Mouse (Mus musculus): ENCODE data around the gene Zfp239. TPM values are rescaled to one million over a fixed set of nuclear protein-coding genes. Genes with fewer than 3 reads are reported as not detected.

Gene Zfp239
- polyA plus RNA-seq, 1 experiment from 2014 or later, result 12.4 TPM

DNA sequence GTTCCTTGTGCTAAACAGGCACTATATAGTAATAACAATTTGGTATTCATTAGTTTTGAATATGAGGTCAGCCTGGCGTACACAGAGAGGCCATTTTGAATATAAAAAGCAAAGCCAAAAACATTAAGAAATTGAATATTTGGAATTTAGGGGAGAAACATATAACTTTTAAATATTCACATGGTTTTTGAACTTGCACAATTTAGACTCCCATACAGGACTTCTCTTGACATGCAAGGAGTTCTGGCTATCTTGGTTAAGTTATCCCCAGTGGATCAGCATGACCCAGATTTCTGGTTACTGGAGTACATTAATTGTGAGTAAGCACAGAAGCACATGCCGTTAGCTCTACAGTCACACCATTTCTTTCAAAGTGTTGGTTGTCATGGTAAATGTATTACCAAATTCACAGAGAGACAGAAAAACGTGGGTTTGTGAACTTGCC lies 18.5 kb downstream of the Zfp239 start:
- peaks cover 12% of the 10 kb centered on the region for H3K4me1 ChIP-seq (replicated peaks)
- ATAC-seq (ENCODE audit: low read depth), result no peak
- H3K36me3 ChIP-seq, result no peaks in the 10 kb centered on the region
- WGBS, result 20% methylated on average over 3 of the region's 3 CpGs
- H3K4me3 ChIP-seq, result peak overlapping the region; percentile 52
- peak overlapping the region; percentile 98 for H3K27ac ChIP-seq (replicated peaks)
- H3K9ac ChIP-seq, result peak overlapping the region; percentile 68
- H3K4me2 ChIP-seq, result peak overlapping the region; percentile 61
- no peaks in the 10 kb centered on the region for H3K27me3 ChIP-seq
- no peaks in the 10 kb centered on the region for H3K9me3 ChIP-seq

- Histone ChIP-seq H3K27me3 (no peaks in the 10 kb centered on the region), H3K36me3 (no peaks in the 10 kb centered on the region), H3K4me3 (no peak overlapping the region), H3K4me2 (peak overlapping the region; percentile 61), H3K4me1 (replicated peaks) (peaks cover 12% of the 10 kb centered on the region), H3K9me3 (no peaks in the 10 kb centered on the region), H3K27ac (replicated peaks) (no peak overlapping the region), H3K9ac (no peak overlapping the region)
- ATAC-seq (ENCODE audit: low read depth), result no peak
- 38% methylated on average over 7 of the region's 7 CpGs for WGBS
These were observed 19.3 kb downstream of the Zfp239 start for GRCm38 (mm10) chr6:117881229-117881628.

- no peak overlapping the region for H3K4me3 ChIP-seq
- H3K9ac ChIP-seq, result no peak overlapping the region
- WGBS, result 77% methylated on average over 7 of the region's 7 CpGs
- no peaks in the 10 kb centered on the region for H3K9me3 ChIP-seq
- H3K36me3 ChIP-seq, result no peaks in the 10 kb centered on the region
- H3K27ac ChIP-seq (replicated peaks), result no peak overlapping the region
- H3K4me2 ChIP-seq, result no peak overlapping the region
- peaks cover 12% of the 10 kb centered on the region for H3K4me1 ChIP-seq (replicated peaks)
- ATAC-seq (ENCODE audit: low read depth), result no peak
- no peaks in the 10 kb centered on the region for H3K27me3 ChIP-seq
These were observed 20.1 kb downstream of the Zfp239 start for GRCm38 (mm10) chr6:117881997-117882396.

GRCm38 (mm10) chr6:117885943-117886342 lies 24.0 kb downstream of the Zfp239 start:
- ATAC-seq (ENCODE audit: low read depth), result no peak
- no peak overlapping the region for H3K4me3 ChIP-seq
- H3K9me3 ChIP-seq, result no peaks in the 10 kb centered on the region
- no peak overlapping the region for H3K9ac ChIP-seq
- no peak overlapping the region for H3K27ac ChIP-seq (replicated peaks)
- WGBS, result 81% methylated on average over 2 of the region's 2 CpGs
- H3K4me1 ChIP-seq (replicated peaks), result 0 out of 2 replicates have a peak, but pooled peaks cover 2% of the 10 kb centered on the region
- no peaks in the 10 kb centered on the region for H3K36me3 ChIP-seq
- H3K27me3 ChIP-seq, result no peaks in the 10 kb centered on the region
- no peak overlapping the region for H3K4me2 ChIP-seq

DNA sequence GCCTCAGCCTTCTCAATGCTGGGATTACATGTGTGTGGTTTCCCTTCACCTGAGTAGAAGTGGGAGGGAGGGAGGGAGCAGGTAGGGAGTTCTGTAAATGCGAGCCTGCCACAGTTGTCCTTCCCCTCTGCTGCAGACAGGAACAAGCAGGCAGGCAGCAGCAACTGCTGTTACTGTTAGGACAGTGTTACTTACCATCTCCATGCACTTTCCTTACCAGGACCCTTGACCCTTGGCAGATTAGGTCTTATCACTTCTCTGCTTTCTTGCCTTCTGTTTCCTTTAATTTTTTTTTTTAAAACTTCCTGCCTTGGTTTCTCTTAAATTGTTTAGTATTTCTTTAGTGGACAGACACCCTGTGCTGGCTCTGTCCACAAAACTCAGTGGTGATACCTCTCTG lies 26.1 kb downstream of the Zfp239 start:
- no peak overlapping the region for H3K9ac ChIP-seq
- no peaks in the 10 kb centered on the region for H3K9me3 ChIP-seq
- H3K27me3 ChIP-seq, result no peaks in the 10 kb centered on the region
- no peak overlapping the region for H3K27ac ChIP-seq (replicated peaks)
- H3K4me1 ChIP-seq (replicated peaks), result no peaks in the 10 kb centered on the region
- H3K36me3 ChIP-seq, result no peaks in the 10 kb centered on the region
- H3K4me2 ChIP-seq, result no peak overlapping the region
- no peak overlapping the region for H3K4me3 ChIP-seq
- 59% methylated on average over 1 of the region's 1 CpGs for WGBS
- ATAC-seq (ENCODE audit: low read depth), result no peak

GRCm38 (mm10) chr6:117888642-117889096 lies 26.8 kb downstream of the Zfp239 start:
- WGBS, result 78% methylated on average over 2 of the region's 2 CpGs
- H3K4me3 ChIP-seq, result no peak overlapping the region
- ATAC-seq (ENCODE audit: low read depth), result no peak

DNA sequence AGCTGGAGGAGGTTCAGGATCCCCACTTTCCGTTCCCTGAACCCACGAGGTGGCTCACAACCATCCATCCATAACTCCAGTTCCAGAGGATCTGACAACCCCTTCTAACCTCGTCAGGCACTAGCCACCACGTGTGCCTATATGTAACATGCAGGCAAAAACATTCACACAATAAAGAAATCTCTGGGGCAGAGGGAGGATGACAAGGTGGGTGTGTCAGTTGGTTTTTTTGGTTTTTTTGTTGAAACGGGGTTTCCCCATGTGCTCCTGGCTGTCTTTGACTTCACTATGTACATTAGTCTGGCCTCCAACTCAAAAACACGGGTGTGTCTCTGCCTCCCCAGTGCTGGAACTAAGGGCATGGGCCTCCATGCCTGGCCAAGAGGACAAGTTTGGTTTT lies 28.4 kb downstream of the Zfp239 start:
- H3K9me3 ChIP-seq, result no peaks in the 10 kb centered on the region
- no peaks in the 10 kb centered on the region for H3K36me3 ChIP-seq
- ATAC-seq (ENCODE audit: low read depth), result no peak
- no peak overlapping the region for H3K27ac ChIP-seq (replicated peaks)
- H3K9ac ChIP-seq, result no peak overlapping the region
- WGBS, result 81% methylated on average over 6 of the region's 6 CpGs
- no peak overlapping the region for H3K4me2 ChIP-seq
- H3K4me3 ChIP-seq, result no peak overlapping the region
- H3K4me1 ChIP-seq (replicated peaks), result no peaks in the 10 kb centered on the region
- no peaks in the 10 kb centered on the region for H3K27me3 ChIP-seq

More at GRCm38 (mm10) chr6:117888642-117889096, 26.8 kb downstream of the Zfp239 start:
- Histone ChIP-seq H3K4me2 (no peak overlapping the region), H3K36me3 (no peaks in the 10 kb centered on the region), H3K9ac (no peak overlapping the region), H3K9me3 (no peaks in the 10 kb centered on the region), H3K27me3 (no peaks in the 10 kb centered on the region), H3K4me1 (replicated peaks) (no peaks in the 10 kb centered on the region), H3K27ac (replicated peaks) (no peak overlapping the region)

- Histone ChIP-seq H3K9ac (no peak overlapping the region), H3K4me2 (no peak overlapping the region), H3K36me3 (no peaks in the 10 kb centered on the region), H3K4me3 (no peak overlapping the region), H3K27ac (replicated peaks) (no peak overlapping the region), H3K4me1 (replicated peaks) (no peaks in the 10 kb centered on the region), H3K27me3 (no peaks in the 10 kb centered on the region), H3K9me3 (no peaks in the 10 kb centered on the region)
- ATAC-seq (ENCODE audit: low read depth), result no peak
- WGBS, result 61% methylated on average over 14 of the region's 14 CpGs
These were observed 29.7 kb downstream of the Zfp239 start for GRCm38 (mm10) chr6:117891369-117892160.

DNA sequence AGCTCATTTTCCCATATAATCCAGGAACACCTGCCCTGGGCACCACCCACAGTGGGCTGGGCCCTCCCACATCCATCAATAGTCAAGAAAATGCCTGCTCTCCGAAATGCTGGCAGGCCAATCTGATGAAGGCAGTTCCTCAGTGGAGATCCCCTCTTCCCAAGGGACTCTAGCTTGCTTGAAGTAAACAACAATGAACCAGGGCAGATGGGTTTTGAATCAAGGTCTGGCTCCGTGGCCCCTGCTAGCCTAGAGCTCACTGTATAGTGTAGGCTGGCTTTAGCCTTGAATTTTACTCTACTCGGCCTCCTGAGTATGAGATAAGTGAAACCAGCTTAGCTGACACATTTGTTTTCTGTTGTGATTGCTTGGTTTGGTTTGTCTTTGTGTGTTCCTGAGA lies 30.5 kb downstream of the Zfp239 start:
- 66% methylated on average over 3 of the region's 3 CpGs for WGBS
- H3K4me1 ChIP-seq (replicated peaks), result no peaks in the 10 kb centered on the region
- H3K4me2 ChIP-seq, result no peak overlapping the region
- no peak for ATAC-seq (ENCODE audit: low read depth)
- H3K4me3 ChIP-seq, result no peak overlapping the region
- H3K27me3 ChIP-seq, result no peaks in the 10 kb centered on the region
- H3K27ac ChIP-seq (replicated peaks), result no peak overlapping the region
- no peak overlapping the region for H3K9ac ChIP-seq
- no peaks in the 10 kb centered on the region for H3K36me3 ChIP-seq
- no peaks in the 10 kb centered on the region for H3K9me3 ChIP-seq

- H3K9ac ChIP-seq, result no peak overlapping the region
- H3K4me1 ChIP-seq (replicated peaks), result no peaks in the 10 kb centered on the region
- H3K4me3 ChIP-seq, result no peak overlapping the region
- WGBS, result 95% methylated on average over 2 of the region's 2 CpGs
- H3K27me3 ChIP-seq, result no peaks in the 10 kb centered on the region
- no peak for ATAC-seq (ENCODE audit: low read depth)
- H3K9me3 ChIP-seq, result no peaks in the 10 kb centered on the region
- H3K36me3 ChIP-seq, result no peaks in the 10 kb centered on the region
- no peak overlapping the region for H3K4me2 ChIP-seq
- H3K27ac ChIP-seq (replicated peaks), result no peak overlapping the region
These were observed 31.5 kb downstream of the Zfp239 start for GRCm38 (mm10) chr6:117893435-117893834.

DNA sequence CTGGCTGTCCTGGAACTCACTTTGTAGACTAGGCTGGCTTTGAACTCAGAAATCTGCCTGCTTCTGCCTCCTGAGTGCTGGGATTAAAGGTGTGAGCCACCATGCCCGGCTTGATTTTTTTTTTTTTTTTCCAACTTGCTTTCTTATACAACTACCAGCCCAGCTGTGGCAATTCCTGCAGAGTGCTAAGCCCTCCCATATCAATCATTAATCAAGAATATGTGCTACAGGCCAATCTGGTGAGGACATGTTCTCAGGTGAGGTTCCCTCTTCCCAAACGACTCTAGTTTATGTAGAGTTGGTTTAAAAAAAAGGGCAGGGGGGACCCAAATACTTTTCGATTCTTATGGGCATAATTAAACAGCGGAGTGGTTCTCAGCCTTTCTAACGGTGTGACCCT lies 35.9 kb downstream of the Zfp239 start:
- WGBS, result 86% methylated on average over 5 of the region's 5 CpGs
- Histone ChIP-seq H3K4me1 (replicated peaks) (no peaks in the 10 kb centered on the region), H3K36me3 (no peaks in the 10 kb centered on the region), H3K9ac (no peak overlapping the region), H3K4me3 (no peak overlapping the region), H3K27ac (replicated peaks) (no peak overlapping the region), H3K9me3 (no peaks in the 10 kb centered on the region), H3K4me2 (no peak overlapping the region), H3K27me3 (no peaks in the 10 kb centered on the region)
- ATAC-seq (ENCODE audit: low read depth), result no peak

- H3K4me2 ChIP-seq, result no peak within 1 kb of the TSS
- no peak within 1 kb of the TSS for H3K9ac ChIP-seq
- no peaks in the 10 kb centered on the region for H3K9me3 ChIP-seq
- ATAC-seq (ENCODE audit: low read depth), result no peak
- no peak within 1 kb of the TSS for H3K4me3 ChIP-seq
- H3K4me1 ChIP-seq (replicated peaks), result peaks cover 2% of the 10 kb centered on the region
- H3K36me3 ChIP-seq, result no peaks in the 10 kb centered on the region
- no peaks in the 10 kb centered on the region for H3K27me3 ChIP-seq
- H3K27ac ChIP-seq (replicated peaks), result no peak within 1 kb of the TSS
- WGBS, result 82% methylated on average over 17 of the region's 17 CpGs
These were observed 38.5 kb downstream of the Zfp239 start, which contains the start of gene Hnrnpf for GRCm38 (mm10) chr6:117900126-117901080. TSS of gene Hnrnpf (plus strand) at chr6:117900324.
